In genomic region chrX:12461657-12462056, GRCm38 (mm10) we compare ENCODE assay signal across 16 mouse cellular contexts.
DNase-seq lines count a peak whose midpoint lies in the region; ATAC-seq lines count a peak whose summit lies in the region.
"Had no signal": no experiment of that assay in that cellular context is flagged by ENCODE, and none has a peak within 500 bp of the region (broad histone marks: within the 10 kb centered on the region; RNA-seq: fewer than 3 reads in every experiment).

No protein-coding gene starts in this region.

- peak; percentile 8 for DNase-seq in 416B (ENCODE audit: low read depth)
- DNase-seq in lung, postnatal 36 days: no peak
- no peak for DNase-seq in layer of hippocampus, adult 9-11 months
- DNase-seq: adrenal gland, adult 8-10 months; adrenal gland, postnatal 14 days; adrenal gland, postnatal 36 days; cerebellum, adult 11-12 months; cerebellum, adult 2 months; cerebellum, adult 9-10 months; cerebellum, postnatal 10 days; cerebellum, postnatal 25 days; forebrain, postnatal 0 days had no signal

- ATAC-seq in megakaryocyte, adult 5-6 weeks (ENCODE audit: poor library complexity, severe bottlenecking): peak; percentile 57; the same call in 1 of the 2 replicates
- ATAC-seq in monocyte, adult 5-6 weeks (replicated peaks; ENCODE audit: insufficient number of reproducible peaks, low FRiP score, low TSS enrichment, poor library complexity, severe bottlenecking): 0 out of 2 replicates have a peak, but pooled peaks have one; percentile 31
- ATAC-seq: forebrain, embryonic 13.5 days; forebrain, embryonic 15.5 days; forebrain, postnatal 0 days had no signal
